Mouse (Mus musculus) CD4-positive, CD25-positive, alpha-beta regulatory T cell, adult 4 months (primary cell): ENCODE data around the gene Mrps23. TPM values are rescaled to one million over a fixed set of nuclear protein-coding genes. Genes with fewer than 3 reads are reported as not detected.

Experiments
- ATAC-seq: one replicate; pipeline ENCODE4 v1.8.0; 2017
- polyA plus RNA-seq, 2 experiments: library from polyadenylated mRNA; unstranded; fragments of 100-300 nt; shearing (Covaris generic); gene quantifications; one replicate each; pipeline ENCODE4 v1.2.1; 2017

Gene Mrps23
- polyA plus RNA-seq, 2 experiments from 2014 or later: 79.7 to 103 TPM

DNA sequence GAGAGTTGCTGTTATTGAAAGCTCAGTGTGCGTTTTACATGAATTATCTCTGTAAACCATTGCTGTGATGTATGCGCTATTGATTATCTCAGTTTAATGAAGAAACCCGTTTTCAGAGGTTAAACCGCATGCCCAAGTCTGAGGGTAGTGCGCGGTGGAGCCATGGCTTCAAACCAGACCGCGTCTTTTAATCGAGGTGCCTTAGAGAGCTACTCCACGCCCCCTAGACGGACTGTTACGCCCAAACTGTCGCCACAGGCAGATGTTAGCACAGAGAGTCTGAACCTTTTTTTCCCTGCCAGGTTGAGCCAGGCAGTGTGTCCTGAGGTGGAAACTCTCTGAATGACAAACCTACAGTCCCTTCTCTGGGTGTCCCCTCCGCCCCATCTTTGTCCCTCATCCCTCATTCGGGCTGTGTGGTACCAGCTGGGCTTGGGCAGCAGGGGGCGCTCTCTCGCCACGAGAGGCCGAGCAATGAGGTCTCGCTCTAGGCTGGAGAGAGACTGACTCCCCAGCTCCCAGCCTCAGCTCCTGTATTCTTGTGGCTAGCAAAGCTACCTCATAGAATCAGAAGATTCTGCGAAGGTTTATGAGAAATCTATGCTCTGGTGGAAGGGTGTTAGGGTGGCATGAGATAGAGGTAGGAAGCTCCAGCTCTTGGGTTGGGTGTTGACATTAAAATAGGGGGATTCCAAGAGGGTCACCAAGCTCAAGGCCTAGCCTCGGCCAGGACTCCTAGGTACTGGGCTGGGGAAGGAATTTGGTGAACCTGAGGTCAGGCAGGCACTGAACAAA is 48.0 kb downstream of the Mrps23 start:
- ATAC-seq: peak; percentile 63

DNA sequence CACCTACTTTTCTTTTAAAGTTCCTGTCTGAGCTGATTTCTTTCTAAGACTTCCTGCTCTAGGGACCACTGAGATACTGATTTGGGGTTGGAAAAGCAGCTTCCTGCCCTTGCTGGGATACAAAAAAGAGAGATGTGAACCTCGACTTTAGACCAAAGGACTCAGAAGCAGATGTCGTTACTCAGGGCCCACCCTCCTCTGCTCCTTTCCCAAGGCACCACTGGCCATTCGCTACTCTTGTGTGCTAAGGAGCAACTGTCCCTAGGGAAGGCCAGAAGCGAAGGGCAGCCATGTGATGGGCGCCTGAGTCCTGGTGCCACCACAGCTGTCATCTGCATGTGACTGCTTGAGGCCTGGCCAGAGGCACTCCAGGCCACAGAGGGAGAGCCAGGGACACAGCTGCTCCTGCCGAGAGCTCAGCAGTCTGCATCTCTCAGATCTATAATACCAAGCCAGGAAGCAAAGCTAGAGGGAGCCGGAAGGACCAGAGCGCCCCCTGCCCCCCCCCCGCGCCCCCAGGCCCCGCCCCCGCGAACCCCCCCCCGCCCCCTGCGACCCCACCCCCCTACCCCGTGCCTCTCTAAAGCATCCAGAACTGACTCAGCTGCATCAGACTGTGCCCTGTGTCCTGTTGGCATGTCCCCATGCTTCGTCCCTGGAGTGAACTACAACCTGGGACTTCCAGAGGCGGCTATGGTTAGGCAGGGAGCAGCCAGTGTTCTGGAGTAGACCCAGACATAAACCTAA is 48.8 kb downstream of the Mrps23 start:
- no peak for ATAC-seq

DNA sequence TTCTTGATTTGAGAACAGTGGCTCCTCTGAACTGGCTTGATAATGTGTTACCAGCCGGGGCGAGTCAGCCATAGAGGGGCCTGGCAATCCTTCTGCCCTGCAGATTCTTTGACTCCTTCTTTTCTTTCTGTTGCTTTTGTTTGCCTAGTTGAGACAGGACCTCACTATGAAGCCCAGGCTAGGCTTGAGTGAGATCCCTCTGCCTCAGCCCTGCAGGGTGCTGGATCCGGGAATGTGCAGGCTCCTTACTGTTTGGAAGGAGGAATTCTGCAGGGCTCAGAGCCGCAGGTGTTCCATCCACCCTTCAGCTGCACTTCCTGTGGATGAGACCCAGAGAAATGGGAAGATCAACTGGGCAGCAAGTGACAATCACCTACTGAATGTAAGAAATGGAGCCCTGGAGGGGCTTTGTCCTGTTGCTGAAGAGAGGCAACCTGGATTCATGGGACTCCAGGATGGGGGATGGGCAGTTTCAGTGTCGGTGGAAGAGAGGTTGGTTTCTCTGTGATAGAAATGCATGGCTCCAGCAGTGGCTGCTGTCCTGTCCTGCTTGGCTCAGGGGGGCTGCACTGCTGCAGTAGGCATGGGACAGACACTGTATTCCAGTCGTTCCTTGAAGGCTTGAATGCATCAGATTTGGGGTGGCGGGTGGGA is 49.5 kb downstream of the Mrps23 start:
- no peak for ATAC-seq

DNA sequence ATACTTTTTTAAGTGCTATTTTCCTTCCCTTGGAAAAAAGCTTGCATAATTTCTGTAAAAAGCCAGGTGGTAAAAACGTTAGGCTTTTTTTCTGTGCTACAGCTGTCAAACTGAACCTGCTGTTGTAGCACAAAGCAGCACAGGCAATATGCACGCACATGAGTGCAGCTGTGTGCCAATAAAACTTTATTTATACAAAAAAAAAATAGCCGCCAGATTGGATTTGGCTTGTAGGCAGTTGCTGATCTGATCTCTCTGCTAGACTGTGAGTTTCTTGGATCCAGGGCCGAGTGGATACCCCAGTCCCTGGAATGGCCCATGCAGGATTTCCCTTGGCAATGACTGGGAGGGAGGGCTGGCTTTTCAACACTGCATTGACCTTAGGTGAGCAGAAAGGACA is 53.5 kb downstream of the Mrps23 start:
- no peak for ATAC-seq

DNA sequence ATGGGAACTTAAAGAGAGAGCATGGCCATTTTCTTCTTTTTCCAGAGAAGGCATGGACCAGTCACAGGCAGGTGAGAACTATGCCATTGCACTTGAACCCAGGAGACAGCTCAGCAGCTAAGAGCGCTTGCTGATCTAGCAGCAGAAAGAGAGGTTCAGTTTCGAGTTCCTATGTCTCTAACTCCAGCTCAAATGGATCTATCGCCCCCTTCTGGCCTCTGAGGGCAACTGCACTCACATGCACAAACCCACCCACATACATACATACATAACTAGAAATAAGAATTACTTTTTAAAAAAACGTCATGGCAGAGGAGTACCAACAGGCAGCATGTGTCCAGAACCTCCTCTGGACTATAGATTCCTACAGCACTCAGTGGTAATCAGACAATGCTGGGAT is 54.0 kb downstream of the Mrps23 start:
- ATAC-seq: no peak

DNA sequence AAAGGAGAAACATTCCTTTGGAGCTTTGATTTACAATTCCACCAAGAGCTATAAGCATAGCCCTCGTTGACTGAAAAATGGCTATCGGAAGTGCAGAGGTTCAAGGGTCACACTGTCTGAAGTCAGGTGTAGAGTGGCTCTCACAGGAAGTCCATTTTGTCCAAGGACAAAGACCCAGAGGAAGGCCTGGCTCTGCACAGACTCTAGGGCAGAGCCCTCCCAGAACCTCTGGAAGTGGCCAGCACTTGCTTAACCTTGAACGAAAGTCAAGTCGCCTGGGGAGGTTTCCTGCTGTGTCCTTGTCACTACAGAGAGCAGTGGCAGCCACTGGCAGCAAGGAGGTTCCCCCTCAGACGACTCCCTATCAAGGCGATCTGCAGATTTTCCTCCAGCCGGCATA is 56.3 kb downstream of the Mrps23 start:
- no peak for ATAC-seq

Other genes with a start within 250 kb of the Mrps23 start
- 1 to 10 TPM; 4.0 to 4.6 TPM for gene Dynll2, start 216.9 kb upstream of the Mrps23 start, polyA plus RNA-seq
- gene Srsf1, start 157.0 kb upstream of the Mrps23 start, polyA plus RNA-seq: 10 to 100 TPM; 23.5 to 47.7 TPM
- gene Vezf1, start 136.1 kb upstream of the Mrps23 start, polyA plus RNA-seq: 10 to 100 TPM; 23.6 to 25.6 TPM
- gene Cuedc1, start 106.3 kb upstream of the Mrps23 start, polyA plus RNA-seq: 1 to 10 TPM; 4.1 to 9.9 TPM
- gene Ccdc182, start 89.7 kb downstream of the Mrps23 start, polyA plus RNA-seq: not detected